Mouse (Mus musculus) liver, embryonic 15.5 days (tissue): ENCODE measurements around the gene 4930438A08Rik. TPM values are rescaled to one million over a fixed set of nuclear protein-coding genes. Genes with fewer than 3 reads are reported as not detected.
A peak's percentile ranks its signal among the peaks of the same experiment; 100 is the strongest.

Source experiments
- ATAC-seq: fragments of 200-750 bp; cut with Nextera tagmentation; 2 replicates; pipeline ENCODE4 v1.8.0; 2017; ENCODE audit warnings: moderate number of reproducible peaks, mild to moderate bottlenecking, moderate library complexity; ENCODE audit not compliant: insufficient read depth
- H3K27ac ChIP-seq: fragments of 300-500 bp; sonication (generic); replicated peaks from 2 replicates; pipeline ENCODE4 v1.5.1; 2015; ENCODE audit warnings: mild to moderate bottlenecking, inconsistent platforms
- H3K27me3 ChIP-seq: fragments of 300-500 bp; sonication (generic); 2 replicates; pipeline ENCODE4 v1.6.1; 2015; ENCODE audit warnings: mild to moderate bottlenecking, inconsistent platforms
- H3K36me3 ChIP-seq: fragments of 300-500 bp; sonication (generic); replicated peaks from 2 replicates; pipeline ENCODE4 v1.6.1; 2015; ENCODE audit warnings: moderate library complexity, mild to moderate bottlenecking, inconsistent platforms
- H3K4me1 ChIP-seq: fragments of 300-500 bp; sonication (generic); replicated peaks from 2 replicates; pipeline ENCODE4 v1.6.1; 2015; ENCODE audit warnings: inconsistent platforms
- H3K4me2 ChIP-seq: fragments of 300-500 bp; sonication (generic); 2 replicates; pipeline ENCODE4 v1.6.1; 2015; ENCODE audit warnings: moderate library complexity, mild to moderate bottlenecking, inconsistent platforms
- H3K4me3 ChIP-seq: fragments of 300-500 bp; sonication (generic); replicated peaks from 2 replicates; pipeline ENCODE4 v1.5.1; 2015; ENCODE audit warnings: mild to moderate bottlenecking, inconsistent platforms
- H3K9ac ChIP-seq: fragments of 300-500 bp; sonication (generic); 2 replicates; pipeline ENCODE4 v1.6.1; 2015; ENCODE audit warnings: moderate library complexity, mild to moderate bottlenecking, inconsistent platforms
- H3K9me3 ChIP-seq: fragments of 300-500 bp; sonication (generic); replicated peaks from 2 replicates; pipeline ENCODE4 v1.6.1; 2016; ENCODE audit warnings: inconsistent platforms
- WGBS: fragments of 180-500 bp; shearing (Covaris S2); methylation state at CpG from one replicate; pipeline ENCODE4 v1.1.7; 2015; ENCODE audit warnings: mixed read lengths; ENCODE audit not compliant: insufficient replicate concordance; 5-methylcytosine and 5-hydroxymethylcytosine counted together
- polyA plus RNA-seq: library from polyadenylated mRNA; unstranded; fragments of >200 nt; fragmentation: Nextera tagmentation; extraction: Ambion mirVana; gene quantifications from 2 replicates; pipeline ENCODE4 v1.2.1, GENCODE M21; 2015

4930438A08Rik gene
- polyA plus RNA-seq, 1 experiment from 2014 or later, result 2.9 TPM

DNA sequence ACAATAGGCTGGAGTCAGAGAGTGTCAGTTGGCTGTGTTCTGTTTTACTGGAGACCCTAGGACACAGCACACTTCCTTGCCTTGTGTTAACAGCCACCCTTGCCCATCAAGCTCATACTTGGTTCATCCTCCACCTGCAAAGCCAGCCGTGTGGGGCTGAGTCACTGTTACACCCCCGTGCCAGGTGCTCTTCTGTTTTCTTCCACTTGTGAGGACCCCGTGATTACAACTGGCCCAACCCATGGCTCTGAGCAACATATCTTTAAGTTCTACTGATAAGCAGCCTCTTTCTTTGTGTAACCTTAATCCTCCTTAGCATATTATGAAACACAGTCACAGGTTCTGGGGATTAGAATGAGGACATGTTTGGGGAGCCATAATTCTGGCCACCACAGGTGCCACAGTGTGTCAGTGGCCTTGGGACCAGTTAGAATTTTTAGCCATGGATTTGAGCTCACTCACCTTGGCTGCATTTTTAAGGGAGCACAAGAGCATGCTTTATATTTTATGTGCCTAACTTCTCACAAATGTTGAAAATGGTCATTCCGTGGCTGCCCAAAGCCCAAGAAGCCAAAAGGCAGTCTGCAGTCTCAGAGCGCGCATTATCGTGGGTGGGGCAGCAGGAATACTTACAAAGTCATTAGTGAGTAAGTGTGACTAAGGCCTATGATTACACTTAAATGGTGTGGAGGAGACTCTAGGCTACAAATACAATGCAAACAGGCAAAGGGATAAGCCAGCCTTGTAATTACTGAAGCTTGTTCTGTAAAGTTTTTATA lies 25.2 kb upstream of the 4930438A08Rik start:
- Histone ChIP-seq H3K9ac (no peak overlapping the region), H3K4me1 (no peaks in the 10 kb centered on the region), H3K9me3 (no peaks in the 10 kb centered on the region), H3K4me2 (no peak overlapping the region), H3K27me3 (no peaks in the 10 kb centered on the region), H3K36me3 (no peaks in the 10 kb centered on the region), H3K4me3 (no peak overlapping the region), H3K27ac (no peak overlapping the region)
- 60% methylated on average over 7 of the region's 7 CpGs for WGBS
- ATAC-seq, result no peak

DNA sequence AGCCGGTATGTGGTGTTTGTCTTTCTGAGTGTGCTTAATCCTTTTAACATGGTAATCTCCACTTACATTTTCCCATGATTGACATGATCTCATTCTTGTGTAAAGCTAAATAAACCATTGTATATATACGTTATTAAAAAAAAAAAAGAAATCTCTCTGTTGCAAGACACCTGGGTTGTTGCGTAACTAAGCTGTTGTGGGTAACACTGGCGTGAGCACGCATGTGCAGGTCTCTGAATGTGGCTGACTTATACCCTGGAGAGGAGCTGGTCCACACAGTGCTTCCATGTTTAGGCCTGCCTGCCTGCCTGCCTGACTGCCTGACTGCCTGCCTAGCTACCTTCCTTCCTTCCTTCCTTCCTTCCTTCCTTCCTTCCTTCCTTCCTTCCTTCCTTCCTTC lies 24.0 kb upstream of the 4930438A08Rik start:
- Histone ChIP-seq H3K4me1 (no peaks in the 10 kb centered on the region), H3K36me3 (no peaks in the 10 kb centered on the region), H3K27me3 (no peaks in the 10 kb centered on the region), H3K9me3 (no peaks in the 10 kb centered on the region), H3K9ac (no peak overlapping the region), H3K4me2 (no peak overlapping the region), H3K27ac (no peak overlapping the region), H3K4me3 (no peak overlapping the region)
- WGBS, result 57% methylated on average over 5 of the region's 5 CpGs
- ATAC-seq, result no peak

DNA sequence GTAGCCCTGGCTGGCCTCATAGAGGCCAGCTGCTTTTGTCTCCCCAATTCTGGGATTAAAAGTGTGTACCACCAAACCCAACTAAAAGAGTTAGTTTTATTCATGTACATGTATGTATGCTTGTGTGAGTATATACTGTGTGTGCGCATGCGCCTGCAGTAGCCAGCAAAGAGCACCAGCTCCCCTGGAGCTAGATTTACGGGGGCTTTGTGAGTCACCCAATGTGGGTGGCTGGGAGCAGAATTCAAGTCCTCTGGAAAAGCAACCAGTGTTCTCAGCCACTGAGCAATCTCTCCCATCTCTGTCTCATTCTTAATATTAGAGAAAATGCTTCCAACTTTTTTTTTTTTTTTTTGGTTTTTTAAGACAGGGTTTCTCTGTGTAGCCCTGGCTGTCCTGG lies 20.2 kb upstream of the 4930438A08Rik start:
- Histone ChIP-seq H3K9ac (no peak overlapping the region), H3K9me3 (no peaks in the 10 kb centered on the region), H3K27ac (no peak overlapping the region), H3K27me3 (no peaks in the 10 kb centered on the region), H3K4me2 (no peak overlapping the region), H3K36me3 (no peaks in the 10 kb centered on the region), H3K4me3 (no peak overlapping the region), H3K4me1 (no peaks in the 10 kb centered on the region)
- no peak for ATAC-seq
- WGBS, result 73% methylated on average over 3 of the region's 3 CpGs

DNA sequence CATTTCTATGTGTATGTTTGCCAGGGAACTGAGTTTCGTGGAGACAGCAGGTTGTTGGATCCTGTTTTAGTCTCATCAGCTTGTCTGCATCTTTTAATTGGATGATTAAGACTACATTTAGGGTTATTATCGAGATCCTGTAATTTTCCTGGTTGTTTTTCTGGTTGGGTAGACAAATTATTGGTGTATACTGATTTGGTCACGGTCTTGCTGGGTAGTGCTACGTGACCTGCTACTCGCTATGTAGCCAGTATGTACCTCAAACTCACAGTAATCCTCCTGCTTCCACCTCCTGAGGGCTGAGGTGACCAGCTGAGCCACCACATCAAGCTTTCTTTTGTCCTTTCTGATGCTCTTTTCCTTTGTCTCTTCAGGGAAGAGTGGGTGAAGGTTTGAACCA lies 16.8 kb upstream of the 4930438A08Rik start:
- 68% methylated on average over 5 of the region's 5 CpGs for WGBS
- ATAC-seq, result no peak
- Histone ChIP-seq H3K4me1 (no peaks in the 10 kb centered on the region), H3K36me3 (no peaks in the 10 kb centered on the region), H3K9me3 (no peaks in the 10 kb centered on the region), H3K9ac (no peak overlapping the region), H3K27me3 (no peaks in the 10 kb centered on the region), H3K4me2 (no peak overlapping the region), H3K4me3 (no peak overlapping the region), H3K27ac (no peak overlapping the region)

DNA sequence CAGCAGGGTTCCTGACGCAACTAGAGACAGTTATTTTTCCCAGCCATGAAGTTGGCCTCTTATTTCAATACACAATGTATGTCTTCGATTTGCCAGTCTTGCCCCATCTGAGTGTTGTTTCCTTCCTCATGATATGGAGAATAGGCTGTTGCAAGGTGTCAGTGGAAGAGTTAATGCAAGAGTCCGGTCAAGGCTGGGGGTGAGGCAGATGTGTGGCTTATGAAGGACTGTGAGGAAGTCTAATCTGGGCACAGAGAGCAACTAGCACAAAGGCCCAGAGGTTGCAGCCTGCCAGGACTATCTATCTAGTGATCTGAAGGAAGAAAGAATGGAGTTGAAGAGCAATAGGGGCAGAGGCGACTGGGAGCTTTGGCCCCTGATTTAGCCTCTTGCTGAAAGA lies 14.4 kb upstream of the 4930438A08Rik start:
- H3K36me3 ChIP-seq, result no peaks in the 10 kb centered on the region
- no peak overlapping the region for H3K9ac ChIP-seq
- H3K4me3 ChIP-seq, result no peak overlapping the region
- H3K27me3 ChIP-seq, result no peaks in the 10 kb centered on the region
- no peaks in the 10 kb centered on the region for H3K9me3 ChIP-seq
- no peak for ATAC-seq
- H3K4me2 ChIP-seq, result no peak overlapping the region
- no peak overlapping the region for H3K27ac ChIP-seq
- H3K4me1 ChIP-seq, result no peaks in the 10 kb centered on the region
- 49% methylated on average over 4 of the region's 4 CpGs for WGBS

DNA sequence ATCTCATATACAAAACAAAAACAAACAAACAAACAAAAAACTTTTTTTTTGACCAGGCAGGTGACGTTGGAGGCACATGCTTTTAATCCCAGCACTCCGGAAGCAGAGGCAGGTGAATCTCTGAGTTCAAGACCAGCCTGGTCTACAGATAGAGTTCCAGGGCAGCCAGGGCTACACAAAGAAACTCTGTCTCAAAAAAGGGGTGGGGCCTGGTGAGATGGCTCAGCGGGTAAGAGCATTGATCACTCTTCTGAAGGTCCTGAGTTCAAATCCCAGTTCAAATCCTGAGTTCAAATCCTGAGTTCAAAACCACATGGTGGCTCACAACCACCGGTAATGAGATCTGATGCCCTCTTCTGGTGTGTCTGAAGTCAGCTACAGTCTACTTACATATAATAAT lies 12.8 kb upstream of the 4930438A08Rik start:
- H3K36me3 ChIP-seq, result no peaks in the 10 kb centered on the region
- WGBS, result 70% methylated on average over 4 of the region's 4 CpGs

DNA sequence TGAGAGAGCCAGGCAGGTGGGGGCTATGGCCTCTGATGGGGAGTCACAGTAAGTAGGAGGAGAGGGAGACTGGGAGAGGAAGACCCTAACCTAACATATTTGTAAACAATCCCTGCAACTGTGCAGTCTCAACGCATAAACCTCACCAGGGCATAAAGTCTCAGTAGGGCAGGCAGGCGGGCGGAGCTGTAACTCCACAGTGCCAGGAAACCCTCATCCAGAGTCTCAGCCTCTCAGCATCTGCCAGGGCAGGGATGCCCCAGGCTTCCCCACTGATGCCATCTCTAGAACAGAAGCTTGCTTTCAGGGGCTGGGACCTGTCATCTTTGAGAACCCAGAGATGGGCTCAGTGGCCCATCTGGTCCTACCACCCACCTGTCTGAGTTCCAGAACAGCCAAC lies 12.3 kb upstream of the 4930438A08Rik start:
- no peak overlapping the region for H3K27ac ChIP-seq
- H3K36me3 ChIP-seq, result no peaks in the 10 kb centered on the region
- 66% methylated on average over 3 of the region's 3 CpGs for WGBS
- H3K27me3 ChIP-seq, result no peaks in the 10 kb centered on the region
- H3K4me2 ChIP-seq, result no peak overlapping the region
- no peak for ATAC-seq
- no peaks in the 10 kb centered on the region for H3K4me1 ChIP-seq
- no peak overlapping the region for H3K9ac ChIP-seq
- no peaks in the 10 kb centered on the region for H3K9me3 ChIP-seq
- H3K4me3 ChIP-seq, result no peak overlapping the region

More for the DNA sequence above, 12.8 kb upstream of the 4930438A08Rik start:
- H3K4me1 ChIP-seq, result no peaks in the 10 kb centered on the region
- H3K9ac ChIP-seq, result no peak overlapping the region
- ATAC-seq, result no peak
- no peak overlapping the region for H3K4me3 ChIP-seq
- no peak overlapping the region for H3K4me2 ChIP-seq
- H3K27ac ChIP-seq, result no peak overlapping the region
- no peaks in the 10 kb centered on the region for H3K27me3 ChIP-seq
- no peaks in the 10 kb centered on the region for H3K9me3 ChIP-seq

DNA sequence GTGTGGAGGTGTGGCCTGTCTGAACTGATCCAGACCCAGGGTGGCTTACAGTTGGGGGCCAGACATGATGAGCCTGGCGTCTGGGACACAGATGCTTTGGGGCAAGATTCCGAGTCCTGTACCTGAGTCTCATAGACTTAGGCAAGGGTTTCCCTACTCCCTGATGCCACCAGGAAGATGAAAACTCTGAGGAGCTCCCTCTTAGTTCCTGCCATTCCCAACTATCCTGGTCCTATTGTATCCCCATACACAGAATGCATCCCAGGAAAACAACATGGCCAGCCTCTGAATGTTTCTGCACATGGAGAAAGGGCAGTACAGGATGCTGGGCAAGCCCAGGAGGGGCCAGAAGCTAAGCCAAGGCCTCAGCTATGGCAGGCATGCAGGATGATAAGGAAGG lies 11.1 kb upstream of the 4930438A08Rik start:
- Histone ChIP-seq H3K4me3 (no peak overlapping the region), H3K9ac (no peak overlapping the region), H3K9me3 (no peaks in the 10 kb centered on the region), H3K4me2 (no peak overlapping the region), H3K4me1 (no peaks in the 10 kb centered on the region), H3K36me3 (no peaks in the 10 kb centered on the region), H3K27ac (no peak overlapping the region), H3K27me3 (no peaks in the 10 kb centered on the region)
- WGBS, result 63% methylated on average over 2 of the region's 2 CpGs
- no peak for ATAC-seq

DNA sequence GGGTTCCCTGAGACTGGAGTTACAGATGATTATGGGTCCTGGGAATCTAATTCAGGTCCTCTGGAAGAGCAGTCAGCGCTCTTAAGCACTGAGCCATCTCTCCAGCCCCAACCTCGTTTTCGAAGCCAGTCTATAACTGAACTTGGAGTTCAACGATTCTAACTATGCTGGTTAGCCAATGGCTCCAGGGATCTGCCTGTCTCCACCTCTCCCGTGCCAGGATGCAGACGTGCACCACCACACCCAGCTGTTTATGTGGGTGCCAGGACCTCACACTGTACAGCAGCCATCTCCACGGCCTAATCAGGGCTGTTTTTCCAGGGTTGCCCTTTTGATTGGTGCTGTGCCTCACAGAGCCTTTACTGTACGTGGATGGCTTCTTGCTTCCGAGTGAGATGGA lies 10.1 kb upstream of the 4930438A08Rik start:
- ATAC-seq, result no peak
- Histone ChIP-seq H3K9me3 (no peaks in the 10 kb centered on the region), H3K4me3 (no peak overlapping the region), H3K4me1 (no peaks in the 10 kb centered on the region), H3K4me2 (no peak overlapping the region), H3K27me3 (no peaks in the 10 kb centered on the region), H3K27ac (no peak overlapping the region), H3K9ac (no peak overlapping the region), H3K36me3 (no peaks in the 10 kb centered on the region)
- WGBS, result 68% methylated on average over 9 of the region's 9 CpGs

DNA sequence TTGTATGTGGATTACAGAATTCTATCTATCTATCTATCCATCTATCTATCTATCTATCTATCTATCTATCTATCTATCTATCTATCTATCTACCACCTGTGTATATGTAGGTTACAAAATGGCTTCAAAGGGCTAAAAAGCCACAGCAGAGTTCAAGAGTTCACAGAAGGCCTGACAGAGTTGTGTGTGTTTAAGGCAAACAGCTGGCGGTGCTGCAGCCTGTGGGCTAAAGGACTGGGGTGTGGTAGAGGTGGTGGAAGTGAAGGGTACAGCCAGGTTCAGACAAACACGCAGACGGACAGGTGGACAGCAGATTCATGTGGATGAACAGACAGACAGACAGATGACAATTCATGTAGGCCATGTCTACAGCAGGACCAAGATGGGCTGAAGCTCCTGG lies 6.3 kb upstream of the 4930438A08Rik start:
- 70% methylated on average over 3 of the region's 3 CpGs for WGBS
- H3K36me3 ChIP-seq, result no peaks in the 10 kb centered on the region
- no peak overlapping the region for H3K4me2 ChIP-seq
- H3K27me3 ChIP-seq, result no peaks in the 10 kb centered on the region
- H3K27ac ChIP-seq, result no peak overlapping the region
- no peak overlapping the region for H3K9ac ChIP-seq
- no peak overlapping the region for H3K4me3 ChIP-seq
- H3K9me3 ChIP-seq, result no peaks in the 10 kb centered on the region
- no peaks in the 10 kb centered on the region for H3K4me1 ChIP-seq
- ATAC-seq, result peak; percentile 49

DNA sequence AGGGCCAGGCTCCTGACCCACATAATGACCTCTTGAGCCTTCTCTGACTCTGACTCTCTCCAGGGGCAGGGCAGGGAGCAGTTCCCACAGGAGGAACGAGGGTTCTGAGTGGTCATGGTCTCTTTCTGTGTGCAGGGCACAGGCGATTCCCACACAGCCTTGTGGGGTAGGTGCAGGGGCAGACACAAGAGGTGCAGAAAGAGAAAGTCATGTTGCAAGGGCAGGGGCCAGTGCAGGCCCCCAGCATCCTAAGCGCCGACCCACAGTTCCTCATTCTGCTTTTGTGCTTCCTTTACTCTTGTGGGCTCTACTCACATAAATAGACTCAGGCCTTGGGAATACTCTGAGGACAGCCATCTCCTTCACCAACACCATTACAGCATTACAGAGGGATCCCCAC lies 1.2 kb downstream of the 4930438A08Rik start:
- Histone ChIP-seq H3K4me3 (peak overlapping the region; percentile 23), H3K27me3 (no peaks in the 10 kb centered on the region; the same call in 1 of the 2 replicates), H3K36me3 (no peaks in the 10 kb centered on the region), H3K4me1 (no peaks in the 10 kb centered on the region), H3K9ac (no peak overlapping the region), H3K27ac (0 out of 2 replicates have a peak overlapping the region, but pooled peaks have one; percentile 19), H3K9me3 (no peaks in the 10 kb centered on the region), H3K4me2 (no peak overlapping the region)
- WGBS, result 17% methylated on average over 4 of the region's 4 CpGs
- 0 out of 2 replicates have a peak, but pooled peaks have one; percentile 18 for ATAC-seq
